Mouse (Mus musculus) heart, adult 2 months (tissue): ENCODE results near the gene Gm47969. TPM values are rescaled to one million over a fixed set of nuclear protein-coding genes. Genes with fewer than 3 reads are reported as not detected.
"Not testable (repeated sequence)": the region's sequence is repeated elsewhere in the genome, so short reads cannot be mapped to it uniquely, and the experiment has no call there.

Experiments
- DNase-seq, 2 experiments: peaks; one replicate each; pipeline ENCODE4 v3.0.0; 2021
- H3K27ac ChIP-seq: fragments of 200-600 bp; 2 replicates; pipeline ENCODE4 v1.8.1; 2022
- H3K27me3 ChIP-seq: fragments of 200-500 bp; 2 replicates; pipeline ENCODE4 v1.6.1; 2012; ENCODE audit warnings: mild to moderate bottlenecking, low read length, inconsistent platforms, mixed read lengths; ENCODE audit not compliant: control insufficient read depth, insufficient read depth
- H3K36me3 ChIP-seq: fragments of 200-500 bp; 2 replicates; pipeline ENCODE4 v1.6.1; 2012; ENCODE audit warnings: low read length, inconsistent platforms; ENCODE audit not compliant: control insufficient read depth, insufficient read depth
- H3K4me1 ChIP-seq: fragments of 200-500 bp; 2 replicates; pipeline ENCODE4 v1.6.1; 2011; ENCODE audit warnings: low read length; ENCODE audit not compliant: control insufficient read depth, insufficient read depth
- H3K4me3 ChIP-seq: fragments of 200-600 bp; 2 replicates; pipeline ENCODE4 v1.8.1; 2022
- H3K79me2 ChIP-seq: fragments of 200-500 bp; replicated peaks from 2 replicates; pipeline ENCODE4 v1.6.1; 2012; ENCODE audit warnings: mild to moderate bottlenecking, inconsistent platforms, low read length, moderate library complexity, mixed read lengths; ENCODE audit not compliant: control insufficient read depth, insufficient read depth
- H3K9ac ChIP-seq: fragments of 200-500 bp; 2 replicates; pipeline ENCODE4 v1.6.1; 2012; ENCODE audit warnings: low read depth, mild to moderate bottlenecking, control low read depth, inconsistent platforms, low read length, mixed read lengths
- CTCF ChIP-seq: fragments of 200-600 bp; IDR thresholded peaks from 2 replicates; pipeline ENCODE4 v1.8.1; 2022; ENCODE audit warnings: antibody characterized with exemption, mild to moderate bottlenecking, moderate library complexity
- EP300 ChIP-seq: fragments of 200-500 bp; IDR thresholded peaks from 2 replicates; pipeline ENCODE4 v1.6.1; 2011; ENCODE audit warnings: low read depth, low read length, control low read depth; ENCODE audit not compliant: insufficient read depth
- POLR2A ChIP-seq: fragments of 200-500 bp; IDR thresholded peaks from 2 replicates; pipeline ENCODE4 v1.6.1; 2011; ENCODE audit warnings: mild to moderate bottlenecking, low read depth, low read length, control low read depth; ENCODE audit not compliant: insufficient read depth
- WGBS: fragments of 180-500 bp; shearing (Covaris S2); methylation state at CpG from one replicate; pipeline ENCODE4 v1.1.7; 2018; 5-methylcytosine and 5-hydroxymethylcytosine counted together
- intact Hi-C: fragments of 180-260 bp; cut with DNase I; formaldehyde crosslinking; loops from one replicate; pipeline ENCODE4 v1.15.1; 2025
- long read RNA-seq: library from polyadenylated mRNA; stranded (forward); transcript quantifications from one replicate; pipeline ENCODE4 v2.0.0, GENCODE M21; 2021
- polyA plus RNA-seq: library from polyadenylated mRNA; depleted of rRNA; stranded (reverse); fragments of >200 nt; gene quantifications from 2 replicates; pipeline ENCODE4 v1.2.3, GENCODE M21; 2012; rRNA removed
- total RNA-seq, 2 experiments: library from RNA; stranded (reverse); gene quantifications; 2 replicates each; pipeline ENCODE4 v1.2.3; 2021

Gene Gm47969
- total RNA-seq (not detected), polyA plus RNA-seq (not detected in 2 replicates)
- long read RNA-seq: 0 reads

GRCm38 (mm10) chr1:83044882-83045427 lies at the start of gene Gm47969:
Gene Gm47969, plus strand, starts transcription at chr1:83044932.
- intact Hi-C loops: no loop called here
- Histone ChIP-seq H3K79me2 (no peaks in the 10 kb centered on the region), H3K4me1 (no peaks in the 10 kb centered on the region), H3K4me3 (no peak within 1 kb of the TSS), H3K27ac (no peak within 1 kb of the TSS), H3K27me3 (no peaks in the 10 kb centered on the region; the same call in 1 of the 2 replicates), H3K9ac (no peak within 1 kb of the TSS), H3K36me3 (no peaks in the 10 kb centered on the region)
- no peak for DNase-seq
- 70% methylated on average over 5 of the region's 5 CpGs for WGBS
- TF ChIP-seq POLR2A (no peak), EP300 (no peak), CTCF (no peak)

GRCm38 (mm10) chr1:83000306-83000705 lies 44.4 kb upstream of the Gm47969 start, which contains the start of gene Gm47959:
Gene Gm47959, plus strand, starts transcription at chr1:83000548.
- H3K4me3 ChIP-seq, H3K36me3 ChIP-seq, H3K27ac ChIP-seq, H3K79me2 ChIP-seq, H3K9ac ChIP-seq, H3K27me3 ChIP-seq, intact Hi-C loops, DNase-seq, H3K4me1 ChIP-seq: not testable (repeated sequence)
- 95% methylated on average over 9 of the region's 9 CpGs for WGBS

GRCm38 (mm10) chr1:83006218-83007179 lies 38.2 kb upstream of the Gm47969 start:
- Histone ChIP-seq H3K27ac (no peak overlapping the region), H3K79me2 (no peaks in the 10 kb centered on the region), H3K4me3 (no peak overlapping the region), H3K4me1 (no peaks in the 10 kb centered on the region), H3K36me3 (no peaks in the 10 kb centered on the region), H3K27me3 (no peaks in the 10 kb centered on the region), H3K9ac (no peak overlapping the region)
- intact Hi-C loops: no loop called here
- WGBS: 53% methylated on average over 8 of the region's 8 CpGs
- DNase-seq: no peak
- TF ChIP-seq CTCF (no peak), EP300 (no peak), POLR2A (no peak)

- TF ChIP-seq EP300 (no peak), CTCF (no peak), POLR2A (no peak)
- no peak overlapping the region for H3K27ac ChIP-seq
- H3K9ac ChIP-seq: no peak overlapping the region
- no peaks in the 10 kb centered on the region for H3K79me2 ChIP-seq
- H3K4me1 ChIP-seq: no peaks in the 10 kb centered on the region
- intact Hi-C loops: no loop called here
- H3K27me3 ChIP-seq: no peaks in the 10 kb centered on the region
- H3K4me3 ChIP-seq: no peak overlapping the region
- H3K36me3 ChIP-seq: no peaks in the 10 kb centered on the region
- no peak for DNase-seq
- WGBS: 66% methylated on average over 6 of the region's 6 CpGs
These were observed 37.3 kb upstream of the Gm47969 start for GRCm38 (mm10) chr1:83007471-83007870.

- WGBS: 91% methylated on average over 3 of the region's 3 CpGs
- intact Hi-C loops: no loop called here
- no peak overlapping the region for H3K27ac ChIP-seq
- TF ChIP-seq EP300 (no peak), CTCF (no peak), POLR2A (no peak)
- no peaks in the 10 kb centered on the region for H3K27me3 ChIP-seq
- no peaks in the 10 kb centered on the region for H3K36me3 ChIP-seq
- no peaks in the 10 kb centered on the region for H3K79me2 ChIP-seq
- no peak overlapping the region for H3K4me3 ChIP-seq
- no peak overlapping the region for H3K9ac ChIP-seq
- DNase-seq: no peak
- no peaks in the 10 kb centered on the region for H3K4me1 ChIP-seq
These were observed 30.3 kb upstream of the Gm47969 start for GRCm38 (mm10) chr1:83014477-83014876.

GRCm38 (mm10) chr1:83015329-83015879 lies 29.3 kb upstream of the Gm47969 start:
- Histone ChIP-seq H3K4me3 (no peak overlapping the region), H3K79me2 (no peaks in the 10 kb centered on the region), H3K4me1 (no peaks in the 10 kb centered on the region), H3K27ac (no peak overlapping the region), H3K9ac (no peak overlapping the region), H3K36me3 (no peaks in the 10 kb centered on the region), H3K27me3 (no peaks in the 10 kb centered on the region)
- no peak for DNase-seq
- no peak for TF ChIP-seq EP300
- no peak for TF ChIP-seq POLR2A
- TF ChIP-seq CTCF: no peak
- 66% methylated on average over 10 of the region's 10 CpGs for WGBS
- intact Hi-C loops: no loop called here
